Mouse (Mus musculus) megakaryocyte-erythroid progenitor cell, adult 5-6 weeks (primary cell): ENCODE results near the gene Prpf31. TPM values are rescaled to one million over a fixed set of nuclear protein-coding genes. Genes with fewer than 3 reads are reported as not detected.
"Not testable (repeated sequence)": the region's sequence is repeated elsewhere in the genome, so short reads cannot be mapped to it uniquely, and the experiment has no call there.

Source experiments
- ATAC-seq: replicated peaks from 2 replicates; pipeline ENCODE4 v1.8.0; 2016; ENCODE audit warnings: mild to moderate bottlenecking, inconsistent platforms; ENCODE audit not compliant: severe bottlenecking, poor library complexity, low FRiP score, low TSS enrichment
- total RNA-seq, 2 experiments: library from RNA; stranded (forward) in 1 of 2; stranded (reverse) in 1 of 2; fragments of 200-1000, 215-1000 nt in 1 of 2; fragments of >200 nt in 1 of 2; fragmentation: Nextera tagmentation in 1 of 2; gene quantifications; 2 replicates each; pipeline ENCODE4 v1.2.3; 2014 to 2017

The Prpf31 gene
- total RNA-seq (2014; fragmentation: Nextera tagmentation) (53.7 and 61.4 TPM in 2 replicates), total RNA-seq (2017) (125 and 128 TPM in 2 replicates)

GRCm38 (mm10) chr7:3629543-3630477 is at the start of gene Prpf31, which contains the start of gene Tfpt:
Gene Prpf31 (plus strand): TSS chr7:3629985.
Gene Tfpt (minus strand): TSS chr7:3629929.
- ATAC-seq, result peak; percentile 81

GRCm38 (mm10) chr7:3580029-3580428 is 49.8 kb upstream of the Prpf31 start:
- ATAC-seq, result no peak

- peak; percentile 90 for ATAC-seq
Observed at GRCm38 (mm10) chr7:3585763-3586162, 44.0 kb upstream of the Prpf31 start.

GRCm38 (mm10) chr7:3586255-3586654 is 43.5 kb upstream of the Prpf31 start:
- no peak for ATAC-seq

- ATAC-seq, result no peak
Observed at GRCm38 (mm10) chr7:3587292-3587691, 42.5 kb upstream of the Prpf31 start.

- no peak for ATAC-seq
Observed at GRCm38 (mm10) chr7:3590550-3590949, 39.2 kb upstream of the Prpf31 start.

- ATAC-seq, result no peak
Observed at GRCm38 (mm10) chr7:3591534-3591933, 38.3 kb upstream of the Prpf31 start.

- ATAC-seq, result no peak
Observed at GRCm38 (mm10) chr7:3593855-3594254, 35.9 kb upstream of the Prpf31 start.

- ATAC-seq, result peak; percentile 70
Observed at GRCm38 (mm10) chr7:3594686-3595085, 35.1 kb upstream of the Prpf31 start.

- ATAC-seq, result peak; percentile 85
Observed at GRCm38 (mm10) chr7:3595146-3595545, 34.6 kb upstream of the Prpf31 start.

GRCm38 (mm10) chr7:3597755-3598154 is 32.0 kb upstream of the Prpf31 start:
- not testable (repeated sequence) for ATAC-seq

GRCm38 (mm10) chr7:3601119-3601518 is 28.7 kb upstream of the Prpf31 start:
- peak; percentile 96 for ATAC-seq

- peak; percentile 88 for ATAC-seq
Observed at GRCm38 (mm10) chr7:3606798-3607197, 23.0 kb upstream of the Prpf31 start.

GRCm38 (mm10) chr7:3607391-3607790 is 22.4 kb upstream of the Prpf31 start:
- ATAC-seq, result no peak

- ATAC-seq, result no peak
Observed at GRCm38 (mm10) chr7:3608668-3609067, 21.1 kb upstream of the Prpf31 start.

- no peak for ATAC-seq
Observed at GRCm38 (mm10) chr7:3609082-3609481, 20.7 kb upstream of the Prpf31 start.

GRCm38 (mm10) chr7:3610437-3610836 is 19.3 kb upstream of the Prpf31 start:
- no peak for ATAC-seq

GRCm38 (mm10) chr7:3611006-3611405 is 18.8 kb upstream of the Prpf31 start:
- peak; percentile 31; the same call in 1 of the 2 replicates for ATAC-seq

- ATAC-seq, result no peak
Observed at GRCm38 (mm10) chr7:3614021-3614420, 15.8 kb upstream of the Prpf31 start.

GRCm38 (mm10) chr7:3616057-3616388 is 13.8 kb upstream of the Prpf31 start, which contains the start of gene Oscar:
Gene Oscar (minus strand): TSS chr7:3616157.
- ATAC-seq, result no peak
